Mouse (Mus musculus): ENCODE results near the gene Vegfb.

The Vegfb gene

DNA sequence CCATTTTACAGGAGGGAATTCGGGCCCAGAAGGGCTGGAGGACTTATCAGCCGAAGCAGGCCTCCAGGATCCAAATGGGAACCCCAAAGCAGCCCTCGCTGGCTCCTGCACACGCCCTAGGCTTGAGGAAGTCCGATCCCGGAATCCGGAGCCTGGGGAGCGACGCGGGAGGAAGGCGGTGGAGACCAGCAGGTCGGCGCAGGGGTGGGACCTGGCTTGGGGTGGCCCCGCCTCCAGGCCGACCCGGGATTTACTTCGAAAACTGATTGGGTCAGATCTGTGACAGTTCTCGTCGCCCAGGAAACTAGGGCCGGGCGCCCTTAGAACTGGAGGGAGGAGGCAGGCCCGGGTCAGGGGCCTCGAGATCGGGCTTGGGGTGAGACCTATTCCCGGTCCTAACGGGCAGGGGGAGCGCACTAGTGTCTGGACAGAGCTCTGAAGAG lies 45.2 kb downstream of the Vegfb start, which contains the start of gene Gpr137:
Gpr137 (minus strand) TSS at position 232 of the 443 bp plus-strand sequence.
- DNase-seq (ENCODE audit: low read depth in 2 of 2, low spot score in 2 of 2), result peak; percentile 76 to 85

- peak; percentile 90 to 96 for DNase-seq (ENCODE audit: low read depth in 2 of 2, low spot score in 2 of 2)
These were observed 45.8 kb downstream of the Vegfb start, which contains the start of gene Bad for GRCm38 (mm10) chr19:6941372-6942248. Bad (plus strand) TSS chr19:6941861.

- DNase-seq (ENCODE audit: low read depth in 2 of 2, low spot score in 2 of 2), result no peak
These were observed 46.8 kb downstream of the Vegfb start for GRCm38 (mm10) chr19:6940396-6941351.

- no peak for DNase-seq (ENCODE audit: low read depth in 2 of 2, low spot score in 2 of 2)
These were observed 48.1 kb downstream of the Vegfb start for GRCm38 (mm10) chr19:6939106-6940002.

- DNase-seq (ENCODE audit: low read depth in 2 of 2, low spot score in 2 of 2), result no peak
These were observed 49.6 kb downstream of the Vegfb start for GRCm38 (mm10) chr19:6937541-6938465.

GRCm38 (mm10) chr19:6936299-6936698 lies 51.2 kb downstream of the Vegfb start:
- DNase-seq (ENCODE audit: low read depth in 2 of 2, low spot score in 2 of 2), result peak in 1 of 2 experiments; percentile 45

DNA sequence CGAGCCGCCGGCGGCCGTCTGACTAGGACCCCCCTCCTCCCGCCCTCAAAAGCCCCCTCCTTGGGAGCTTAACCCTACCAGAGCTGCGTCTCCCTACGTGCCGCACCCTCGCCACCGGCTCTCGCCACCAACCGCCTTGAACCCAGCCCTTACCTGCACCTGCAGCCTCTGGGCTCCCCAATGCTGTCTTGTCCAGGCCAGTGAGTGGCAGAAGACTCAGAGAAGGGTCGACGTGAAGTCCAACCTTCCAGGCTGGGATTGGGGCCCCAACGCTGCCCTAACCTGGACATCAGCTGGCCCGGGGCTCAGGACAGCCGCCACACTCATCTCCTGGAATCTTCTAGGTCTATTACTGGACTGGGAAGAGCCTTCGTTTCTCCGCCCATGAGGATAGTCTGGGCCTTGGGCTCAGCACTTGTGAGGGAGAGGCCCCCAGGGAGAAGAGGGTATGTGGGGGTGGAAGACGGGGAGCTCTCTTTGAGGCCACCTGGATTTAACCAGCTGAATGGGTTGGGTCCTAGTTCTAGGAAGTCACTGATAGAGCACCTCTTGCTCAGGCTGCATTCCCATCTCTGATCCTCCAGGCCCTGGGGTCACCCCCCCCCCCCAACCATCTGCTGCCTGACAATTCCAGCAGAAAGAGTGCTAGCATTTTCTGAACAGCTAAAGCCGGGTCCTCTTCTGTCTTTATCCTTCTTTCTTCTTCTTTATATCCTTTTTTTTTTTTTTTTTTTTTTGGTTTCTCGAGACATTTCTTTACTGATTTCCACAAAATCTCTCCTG lies 53.1 kb downstream of the Vegfb start, which contains the start of gene Kcnk4:
Kcnk4 (minus strand) TSS at position 321 of the 783 bp plus-strand sequence.
- no peak for DNase-seq (ENCODE audit: low read depth in 2 of 2, low spot score in 2 of 2)

- no peak for DNase-seq (ENCODE audit: low read depth in 2 of 2, low spot score in 2 of 2)
These were observed 53.8 kb downstream of the Vegfb start for GRCm38 (mm10) chr19:6933436-6934194.

DNA sequence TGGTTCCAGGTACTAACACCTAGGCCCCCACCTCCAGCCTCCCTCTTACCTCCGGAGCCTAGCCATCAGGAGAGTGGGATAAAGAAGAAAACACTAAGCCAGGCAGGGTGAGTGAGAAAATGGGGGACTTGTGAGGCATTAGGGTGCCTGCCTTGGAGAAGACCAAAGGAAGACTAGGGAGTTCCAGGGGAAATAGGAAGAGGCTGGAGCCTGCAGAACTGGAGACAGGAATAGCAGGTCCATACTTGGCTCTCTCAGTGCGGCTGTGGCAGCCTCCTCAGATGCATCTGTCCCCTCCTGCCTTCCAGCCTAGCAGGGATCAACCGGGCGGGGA lies 54.4 kb downstream of the Vegfb start:
- no peak for DNase-seq (ENCODE audit: low read depth in 2 of 2, low spot score in 2 of 2)
